ENCODE assay signal across 9 mouse cellular contexts in the genomic region with DNA sequence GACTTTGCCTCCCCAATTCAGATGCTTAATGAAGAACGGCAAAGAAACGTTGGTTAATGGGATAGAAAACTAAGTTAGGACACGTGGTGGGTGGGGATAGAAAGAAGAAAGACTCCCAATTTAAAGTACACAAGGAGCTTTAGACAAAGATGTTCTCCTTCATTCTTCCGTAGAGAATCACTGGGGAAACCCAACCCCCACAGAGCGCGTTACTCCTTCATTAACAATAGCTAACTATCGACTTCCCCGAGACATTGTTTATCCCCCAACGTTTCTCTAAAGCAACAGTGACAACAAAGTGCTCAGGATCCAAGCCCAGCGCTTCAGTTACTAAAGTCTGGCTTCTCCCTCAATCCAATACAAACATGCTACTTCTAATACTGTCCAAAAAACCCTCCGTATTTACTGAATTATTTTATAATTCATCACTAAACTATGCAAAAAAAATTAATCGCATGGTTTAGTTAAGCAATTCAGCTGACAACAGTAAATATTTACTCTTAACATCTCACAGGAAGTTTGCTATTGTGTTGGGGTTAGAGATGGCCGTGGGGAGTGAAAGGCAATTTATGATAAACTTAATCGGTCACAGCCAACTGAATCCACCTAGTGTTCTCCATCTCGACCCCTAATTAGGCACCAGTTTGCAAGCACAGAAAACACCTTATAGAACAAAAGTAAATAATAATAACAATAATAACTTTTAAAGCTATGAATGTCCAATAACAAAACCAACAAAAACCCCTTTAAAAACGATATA. TPM values are rescaled to one million over a fixed set of nuclear protein-coding genes. Genes with fewer than 3 reads are reported as not detected.
A peak's percentile ranks its signal among the peaks of the same experiment; 100 is the strongest.
DNase-seq lines count a peak whose midpoint lies in the region; ATAC-seq lines count a peak whose summit lies in the region.
"Had no signal": no experiment of that assay in that cellular context is flagged by ENCODE, and none has a peak within 500 bp of the region (broad histone marks: within the 10 kb centered on the region; RNA-seq: fewer than 3 reads in every experiment).

No protein-coding gene starts in this region.

- H3K4me1 ChIP-seq in heart, embryonic 14.5 days (ENCODE audit: control insufficient read depth in 2 of 2, insufficient read depth in 2 of 2, low read length in 2 of 2) = peaks cover 0 to 17% of the 10 kb centered on the region in 2 experiments; a peak in 2 of 4 replicates
- peaks cover 14% of the 10 kb centered on the region for H3K4me1 ChIP-seq in embryonic facial prominence, embryonic 12.5 days
- H3K4me1 ChIP-seq in intestine, embryonic 15.5 days (replicated peaks) = no peaks in the 10 kb centered on the region; the same call in 1 of the 2 replicates
- H3K4me1 ChIP-seq in neural tube, embryonic 13.5 days (replicated peaks) = peaks cover 36% of the 10 kb centered on the region

- H3K4me2 ChIP-seq in heart, embryonic 14.5 days (ENCODE audit: low read length) = peak overlapping the region; percentile 92
- peak overlapping the region; percentile 70 for H3K4me2 ChIP-seq in embryonic facial prominence, embryonic 12.5 days (replicated peaks)
- H3K4me2 ChIP-seq in intestine, embryonic 15.5 days (replicated peaks) = peak overlapping the region; percentile 78
- H3K4me2 ChIP-seq in neural tube, embryonic 13.5 days = peak overlapping the region; percentile 94

- no peak for DNase-seq in heart, postnatal 25 days (ENCODE audit: low spot score)
- DNase-seq in layer of hippocampus, postnatal 36 days = no peak
- no peak for DNase-seq in spleen, adult 18-20 months
- no peak for DNase-seq in ovary, postnatal 36 days (ENCODE audit: low spot score)
- DNase-seq: cerebellum, adult 18-20 months had no signal

- H3K9me3 ChIP-seq in heart, embryonic 14.5 days (ENCODE audit: control insufficient read depth, low read length) = no peaks in the 10 kb centered on the region
- no peaks in the 10 kb centered on the region for H3K9me3 ChIP-seq in embryonic facial prominence, embryonic 12.5 days
- H3K9me3 ChIP-seq in intestine, embryonic 15.5 days = no peaks in the 10 kb centered on the region
- no peaks in the 10 kb centered on the region for H3K9me3 ChIP-seq in neural tube, embryonic 13.5 days

- H3K36me3 ChIP-seq in heart, embryonic 14.5 days (ENCODE audit: control insufficient read depth, insufficient read depth, low read length) = no peaks in the 10 kb centered on the region
- H3K36me3 ChIP-seq in embryonic facial prominence, embryonic 12.5 days = no peaks in the 10 kb centered on the region
- H3K36me3 ChIP-seq in intestine, embryonic 15.5 days = no peaks in the 10 kb centered on the region
- H3K36me3 ChIP-seq in neural tube, embryonic 13.5 days = no peaks in the 10 kb centered on the region

- no peaks in the 10 kb centered on the region for H3K27me3 ChIP-seq in heart, embryonic 14.5 days (ENCODE audit: control insufficient read depth, insufficient read depth, low read length)
- H3K27me3 ChIP-seq in embryonic facial prominence, embryonic 12.5 days = no peaks in the 10 kb centered on the region
- no peaks in the 10 kb centered on the region for H3K27me3 ChIP-seq in intestine, embryonic 15.5 days (replicated peaks)
- H3K27me3 ChIP-seq in neural tube, embryonic 13.5 days = no peaks in the 10 kb centered on the region

- no peak overlapping the region; a peak in 1 of 4 replicates for H3K27ac ChIP-seq in heart, embryonic 14.5 days (replicated peaks in 1 of 2; ENCODE audit: control insufficient read depth in 1 of 2, insufficient read depth in 1 of 2, low read depth in 2 of 2, low read length in 2 of 2)
- H3K27ac ChIP-seq in embryonic facial prominence, embryonic 12.5 days = no peak overlapping the region
- H3K27ac ChIP-seq in intestine, embryonic 15.5 days = no peak overlapping the region
- H3K27ac ChIP-seq in neural tube, embryonic 13.5 days (replicated peaks) = no peak overlapping the region

- under 1% methylated on average over 16 of the region's 16 CpGs for WGBS in heart, embryonic 14.5 days
- under 1% methylated on average over 16 of the region's 16 CpGs for WGBS in embryonic facial prominence, embryonic 12.5 days
- 2% methylated on average over 16 of the region's 16 CpGs for WGBS in intestine, embryonic 15.5 days
- WGBS in neural tube, embryonic 13.5 days = under 1% methylated on average over 16 of the region's 16 CpGs

- intact Hi-C loops in heart, postnatal 25 days (cut with DNase I) = loop anchor here (5.0 kb wide), 2 partner anchors 53 to 102 kb away; no protein-coding TSS in a partner anchor

- ATAC-seq in heart, embryonic 14.5 days (ENCODE audit: insufficient number of reproducible peaks, insufficient read depth, low FRiP score, low read depth) = no peak
- ATAC-seq in embryonic facial prominence, embryonic 12.5 days (ENCODE audit: insufficient number of reproducible peaks, insufficient read depth, low FRiP score, low TSS enrichment) = no peak
- ATAC-seq in intestine, embryonic 15.5 days = no peak
- ATAC-seq in neural tube, embryonic 13.5 days (ENCODE audit: low read depth) = no peak

- peak overlapping the region; percentile 34 to 98; a peak in 3 of 4 replicates for H3K4me3 ChIP-seq in heart, embryonic 14.5 days (ENCODE audit: control insufficient read depth in 1 of 2, insufficient read depth in 1 of 2, low read depth in 1 of 2, low read length in 2 of 2)
- H3K4me3 ChIP-seq in embryonic facial prominence, embryonic 12.5 days = peak overlapping the region; percentile 97
- peak overlapping the region; percentile 100 for H3K4me3 ChIP-seq in intestine, embryonic 15.5 days (replicated peaks)
- peak overlapping the region; percentile 85 for H3K4me3 ChIP-seq in neural tube, embryonic 13.5 days

- H3K9ac ChIP-seq in heart, embryonic 14.5 days (ENCODE audit: low read length) = peak overlapping the region; percentile 99
- peak overlapping the region; percentile 98 for H3K9ac ChIP-seq in embryonic facial prominence, embryonic 12.5 days
- peak overlapping the region; percentile 15; the same call in 1 of the 2 replicates for H3K9ac ChIP-seq in intestine, embryonic 15.5 days
- H3K9ac ChIP-seq in neural tube, embryonic 13.5 days = peak overlapping the region; percentile 51

RNA-seq across cellular contexts. Expression of gene Igf2bp2, which starts 2.5 kb away (rescaled TPM):
- 45.1 and 47.6 TPM in 2 replicates for polyA plus RNA-seq in heart, embryonic 14.5 days (2014; fragmentation: Nextera tagmentation; extraction: Ambion mirVana)
- 1 to 10 TPM; 5.1 to 9.7 TPM for total RNA-seq in heart, postnatal 25 days (2021)
- polyA plus RNA-seq in embryonic facial prominence, embryonic 12.5 days (2016; fragmentation: Nextera tagmentation; extraction: Ambion mirVana) = 128 and 132 TPM in 2 replicates
- polyA plus RNA-seq in intestine, embryonic 15.5 days (2015; fragmentation: Nextera tagmentation; extraction: Ambion mirVana) = 107 and 116 TPM in 2 replicates
- 38.1 and 43.9 TPM in 2 replicates for polyA plus RNA-seq in neural tube, embryonic 13.5 days (2015; fragmentation: Nextera tagmentation; extraction: Ambion mirVana)
- total RNA-seq in layer of hippocampus, postnatal 36 days (2021) = under 1 TPM; 0.37 to 0.46 TPM

Comparison
In these comparisons a context has a peak if more than half of its experiments do, and no peak if none do; other contexts are left out.
1. H3K9ac ChIP-seq: peak in every context shown above with its lines; median percentile 99 in heart, embryonic 14.5 days; 98 in embryonic facial prominence, embryonic 12.5 days; 51 in neural tube, embryonic 13.5 days; 15 in intestine, embryonic 15.5 days.